Mouse (Mus musculus): ENCODE data around the gene Rpl29. TPM values are rescaled to one million over a fixed set of nuclear protein-coding genes. Genes with fewer than 3 reads are reported as not detected.

Gene Rpl29
- polyA plus RNA-seq, 1 experiment from 2014 or later = 516 TPM

GRCm38 (mm10) chr9:106417841-106418625 lies 11.2 kb upstream of the Rpl29 start:
- peaks cover 21% of the 10 kb centered on the region for H3K4me1 ChIP-seq (replicated peaks)
- H3K4me2 ChIP-seq = peak overlapping the region; percentile 44; the same call in 1 of the 2 replicates
- no peaks in the 10 kb centered on the region for H3K36me3 ChIP-seq (replicated peaks)
- ATAC-seq (ENCODE audit: insufficient read depth) = no peak
- H3K27me3 ChIP-seq = peaks cover 47% of the 10 kb centered on the region
- H3K4me3 ChIP-seq (replicated peaks) = no peak overlapping the region; the same call in 1 of the 2 replicates
- H3K9me3 ChIP-seq (replicated peaks) = no peaks in the 10 kb centered on the region
- 19% methylated on average over 29 of the region's 29 CpGs for WGBS (ENCODE audit: insufficient replicate concordance)
- H3K27ac ChIP-seq (replicated peaks) = no peak overlapping the region
- H3K9ac ChIP-seq = 0 out of 2 replicates have a peak overlapping the region, but pooled peaks have one; percentile 11

GRCm38 (mm10) chr9:106420608-106421007 lies 8.6 kb upstream of the Rpl29 start:
- no peak overlapping the region for H3K9ac ChIP-seq
- no peak overlapping the region for H3K4me3 ChIP-seq (replicated peaks)
- H3K4me2 ChIP-seq = no peak overlapping the region
- peaks cover 51% of the 10 kb centered on the region for H3K27me3 ChIP-seq
- no peaks in the 10 kb centered on the region for H3K9me3 ChIP-seq (replicated peaks)
- no peak overlapping the region for H3K27ac ChIP-seq (replicated peaks)
- no peak for ATAC-seq (ENCODE audit: insufficient read depth)
- 0% methylated on average over 2 of the region's 2 CpGs for WGBS (ENCODE audit: insufficient replicate concordance)
- H3K4me1 ChIP-seq (replicated peaks) = peaks cover 19% of the 10 kb centered on the region
- H3K36me3 ChIP-seq (replicated peaks) = no peaks in the 10 kb centered on the region

DNA sequence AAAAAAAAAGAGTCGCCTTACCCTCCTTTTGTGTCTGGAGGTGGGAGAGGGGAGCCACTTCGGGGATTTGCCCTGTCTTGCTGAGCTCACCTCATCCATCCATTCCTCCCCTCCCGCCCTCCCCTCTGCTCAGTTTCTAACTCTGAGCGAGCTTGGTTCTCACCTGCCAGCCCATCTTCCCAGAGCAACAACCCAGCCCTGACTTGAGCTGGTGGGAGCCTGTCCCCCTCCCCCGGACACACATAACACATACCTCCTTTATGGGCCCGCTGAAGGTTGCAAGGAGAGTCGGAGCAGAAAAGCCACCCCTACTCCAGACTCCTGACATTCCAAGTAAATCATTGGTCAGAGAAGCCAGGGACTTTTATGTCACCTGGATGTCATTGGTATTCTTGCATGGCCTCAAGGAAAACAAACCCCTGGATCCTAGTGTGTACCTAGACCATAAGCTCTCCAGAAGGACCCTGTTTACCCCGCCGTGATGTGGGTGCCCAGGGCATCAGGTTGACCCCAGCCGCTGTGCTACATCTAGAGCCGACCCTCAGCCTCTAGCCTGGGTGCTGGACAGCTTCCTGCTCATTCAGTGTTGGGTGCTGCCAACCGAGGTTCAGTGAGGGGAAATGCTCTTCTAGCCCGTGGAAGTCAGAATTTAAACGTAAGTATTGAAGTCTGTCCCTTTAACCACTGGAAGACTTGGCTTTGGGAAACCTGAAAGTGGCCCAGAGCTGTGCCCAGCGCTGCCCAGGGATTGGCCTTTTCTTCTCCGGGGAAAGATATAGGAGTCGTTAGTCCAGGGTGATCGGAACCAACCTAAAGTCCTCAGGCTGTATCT lies 8.0 kb upstream of the Rpl29 start:
- H3K27me3 ChIP-seq = peaks cover 51% of the 10 kb centered on the region
- no peak overlapping the region for H3K4me3 ChIP-seq (replicated peaks)
- ATAC-seq (ENCODE audit: insufficient read depth) = no peak
- no peaks in the 10 kb centered on the region for H3K36me3 ChIP-seq (replicated peaks)
- H3K4me1 ChIP-seq (replicated peaks) = peaks cover 19% of the 10 kb centered on the region
- H3K9ac ChIP-seq = no peak overlapping the region
- no peaks in the 10 kb centered on the region for H3K9me3 ChIP-seq (replicated peaks)
- 11% methylated on average over 18 of the region's 18 CpGs for WGBS (ENCODE audit: insufficient replicate concordance)
- peak overlapping the region; percentile 35; the same call in 1 of the 2 replicates for H3K4me2 ChIP-seq
- H3K27ac ChIP-seq (replicated peaks) = no peak overlapping the region

GRCm38 (mm10) chr9:106421865-106422160 lies 7.4 kb upstream of the Rpl29 start:
- Histone ChIP-seq H3K9ac (no peak overlapping the region), H3K27me3 (peaks cover 51% of the 10 kb centered on the region), H3K36me3 (replicated peaks) (no peaks in the 10 kb centered on the region), H3K9me3 (replicated peaks) (no peaks in the 10 kb centered on the region), H3K4me1 (replicated peaks) (peaks cover 19% of the 10 kb centered on the region), H3K4me3 (replicated peaks) (no peak overlapping the region), H3K27ac (replicated peaks) (no peak overlapping the region), H3K4me2 (peak overlapping the region; percentile 35; the same call in 1 of the 2 replicates)
- 1% methylated on average over 3 of the region's 3 CpGs for WGBS (ENCODE audit: insufficient replicate concordance)
- ATAC-seq (ENCODE audit: insufficient read depth) = peak; percentile 48

GRCm38 (mm10) chr9:106428719-106429220 lies 484 bp upstream of the Rpl29 start:
- H3K9me3 ChIP-seq (replicated peaks) = no peaks in the 10 kb centered on the region
- peak overlapping the region; percentile 50 for H3K9ac ChIP-seq
- peaks cover 46% of the 10 kb centered on the region for H3K4me1 ChIP-seq (replicated peaks)
- peak overlapping the region; percentile 88 for H3K4me2 ChIP-seq
- peak overlapping the region; percentile 85 for H3K4me3 ChIP-seq (replicated peaks)
- peak overlapping the region; percentile 78 for H3K27ac ChIP-seq (replicated peaks)
- 13% methylated on average over 11 of the region's 11 CpGs for WGBS (ENCODE audit: insufficient replicate concordance)
- peaks cover 35% of the 10 kb centered on the region for H3K36me3 ChIP-seq (replicated peaks)
- peak; percentile 23; the same call in 1 of the 2 replicates for ATAC-seq (ENCODE audit: insufficient read depth)
- no peaks in the 10 kb centered on the region for H3K27me3 ChIP-seq

- WGBS (ENCODE audit: insufficient replicate concordance) = 0% methylated on average over 4 of the region's 4 CpGs
- H3K4me1 ChIP-seq (replicated peaks) = peaks cover 58% of the 10 kb centered on the region
- no peak for ATAC-seq (ENCODE audit: insufficient read depth)
These were observed 686 bp downstream of the Rpl29 start for GRCm38 (mm10) chr9:106430015-106430264.

DNA sequence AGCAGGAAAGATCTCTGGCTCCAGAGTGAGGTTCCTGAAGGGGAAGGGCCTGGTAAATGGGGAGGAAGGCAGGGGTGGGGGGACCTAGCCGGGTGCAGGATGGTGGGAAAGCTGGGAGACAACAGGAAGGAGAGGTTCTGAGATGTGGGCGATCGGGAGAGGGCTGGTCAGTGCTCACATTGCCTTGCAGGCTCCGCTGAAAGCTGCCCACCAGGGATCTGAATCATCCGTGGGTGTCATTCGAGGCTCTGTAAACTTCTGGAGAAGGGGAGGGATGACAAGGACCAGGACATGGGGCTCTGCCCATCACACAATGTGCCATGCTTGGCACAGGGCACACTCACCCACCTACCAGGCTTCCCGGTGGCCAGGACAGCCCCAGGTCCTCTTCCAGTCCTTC lies 4.1 kb downstream of the Rpl29 start:
- H3K27ac ChIP-seq (replicated peaks) = peak overlapping the region; percentile 25; the same call in 1 of the 2 replicates
- H3K4me3 ChIP-seq (replicated peaks) = no peak overlapping the region
- no peak overlapping the region; the same call in 1 of the 2 replicates for H3K4me2 ChIP-seq
- peaks cover 42% of the 10 kb centered on the region for H3K36me3 ChIP-seq (replicated peaks)
- no peaks in the 10 kb centered on the region for H3K27me3 ChIP-seq
- no peak for ATAC-seq (ENCODE audit: insufficient read depth)
- H3K4me1 ChIP-seq (replicated peaks) = peaks cover 89% of the 10 kb centered on the region
- whole genome bisulfite sequencing (ENCODE audit: insufficient replicate concordance) = 65% methylated on average over 7 of the region's 7 CpGs
- H3K9ac ChIP-seq = no peak overlapping the region
- H3K9me3 ChIP-seq (replicated peaks) = no peaks in the 10 kb centered on the region

More at GRCm38 (mm10) chr9:106430015-106430264, 686 bp downstream of the Rpl29 start:
- Histone ChIP-seq H3K4me2 (peak overlapping the region; percentile 88), H3K27me3 (no peaks in the 10 kb centered on the region), H3K27ac (replicated peaks) (peak overlapping the region; percentile 84), H3K4me3 (replicated peaks) (peak overlapping the region; percentile 85), H3K36me3 (replicated peaks) (peaks cover 42% of the 10 kb centered on the region), H3K9me3 (replicated peaks) (no peaks in the 10 kb centered on the region), H3K9ac (peak overlapping the region; percentile 86)

DNA sequence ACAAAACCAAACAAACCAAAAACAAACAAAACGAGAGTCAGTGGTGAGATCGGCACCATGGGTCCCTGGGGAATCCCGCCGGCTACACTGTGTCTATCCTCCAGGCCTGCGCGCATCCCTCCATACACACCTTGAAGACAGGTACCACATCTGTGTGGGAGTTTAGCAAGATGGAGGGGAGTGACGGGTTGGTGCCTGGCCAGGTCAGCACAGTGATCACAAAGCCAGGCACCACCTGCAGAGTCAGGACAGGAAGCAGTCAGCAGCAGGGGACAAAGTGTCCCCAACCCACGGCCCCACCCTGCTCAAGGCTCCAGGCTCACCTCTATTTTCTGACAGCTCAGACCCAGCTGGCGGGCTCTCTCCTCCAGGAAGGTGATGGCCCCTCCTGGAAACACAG lies 7.3 kb downstream of the Rpl29 start:
- H3K4me3 ChIP-seq (replicated peaks) = no peak overlapping the region
- WGBS (ENCODE audit: insufficient replicate concordance) = 73% methylated on average over 9 of the region's 9 CpGs
- peaks cover 72% of the 10 kb centered on the region for H3K4me1 ChIP-seq (replicated peaks)
- H3K27me3 ChIP-seq = no peaks in the 10 kb centered on the region
- H3K9me3 ChIP-seq (replicated peaks) = no peaks in the 10 kb centered on the region
- no peak overlapping the region for H3K9ac ChIP-seq
- no peak for ATAC-seq (ENCODE audit: insufficient read depth)
- no peak overlapping the region for H3K27ac ChIP-seq (replicated peaks)
- H3K36me3 ChIP-seq (replicated peaks) = peaks cover 29% of the 10 kb centered on the region
- peak overlapping the region; percentile 80; the same call in 1 of the 2 replicates for H3K4me2 ChIP-seq

DNA sequence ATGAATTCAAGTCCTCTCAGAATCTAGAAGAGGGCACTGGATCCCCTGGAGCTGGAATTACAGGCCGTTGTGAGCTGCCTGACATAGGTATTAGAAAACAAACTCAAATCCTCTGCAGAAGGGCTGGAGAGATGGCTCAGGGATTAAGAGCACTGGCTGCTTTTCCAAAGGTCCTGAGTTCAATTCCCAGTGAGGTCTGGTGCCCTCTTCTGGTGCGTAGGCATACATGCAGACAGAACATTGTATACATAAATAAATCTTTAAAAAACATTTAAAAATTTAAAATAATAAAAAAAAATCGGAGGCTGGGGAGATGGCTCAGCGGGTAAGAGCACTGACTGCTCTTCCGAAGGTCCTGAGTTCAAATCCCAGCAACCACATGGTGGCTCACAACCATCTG lies 13.4 kb downstream of the Rpl29 start:
- no peaks in the 10 kb centered on the region for H3K27me3 ChIP-seq
- H3K4me1 ChIP-seq (replicated peaks) = peaks cover 43% of the 10 kb centered on the region
- no peak overlapping the region for H3K27ac ChIP-seq (replicated peaks)
- H3K4me3 ChIP-seq (replicated peaks) = no peak overlapping the region
- H3K9me3 ChIP-seq (replicated peaks) = no peaks in the 10 kb centered on the region
- H3K9ac ChIP-seq = no peak overlapping the region
- 73% methylated on average over 5 of the region's 5 CpGs for WGBS (ENCODE audit: insufficient replicate concordance)
- H3K4me2 ChIP-seq = no peak overlapping the region
- H3K36me3 ChIP-seq (replicated peaks) = no peaks in the 10 kb centered on the region
- ATAC-seq (ENCODE audit: insufficient read depth) = no peak

DNA sequence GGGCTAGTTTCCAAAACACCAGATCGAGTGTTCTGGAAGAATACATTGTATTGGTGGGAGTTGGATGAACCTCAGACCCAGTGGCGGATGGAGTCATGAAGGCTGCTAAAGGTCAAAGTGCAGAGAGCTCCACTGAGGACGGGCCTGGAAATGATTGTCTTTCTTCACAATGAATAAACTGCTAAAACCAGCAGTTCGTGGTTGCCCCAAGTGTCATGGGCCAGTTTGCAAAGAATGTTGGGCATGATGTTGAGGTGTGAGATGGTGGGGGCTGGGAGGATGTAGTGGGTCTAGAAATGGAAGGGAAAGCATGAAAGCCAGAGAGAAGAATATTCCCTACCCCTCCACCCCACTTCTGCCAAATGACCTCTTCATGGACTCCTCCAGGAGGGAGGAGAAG lies 15.6 kb downstream of the Rpl29 start:
- H3K27me3 ChIP-seq = no peaks in the 10 kb centered on the region
- no peak overlapping the region for H3K4me3 ChIP-seq (replicated peaks)
- H3K27ac ChIP-seq (replicated peaks) = no peak overlapping the region
- no peaks in the 10 kb centered on the region for H3K9me3 ChIP-seq (replicated peaks)
- WGBS (ENCODE audit: insufficient replicate concordance) = 56% methylated on average over 4 of the region's 4 CpGs
- H3K4me2 ChIP-seq = no peak overlapping the region
- ATAC-seq (ENCODE audit: insufficient read depth) = no peak
- H3K36me3 ChIP-seq (replicated peaks) = no peaks in the 10 kb centered on the region
- peaks cover 42% of the 10 kb centered on the region for H3K4me1 ChIP-seq (replicated peaks)
- H3K9ac ChIP-seq = no peak overlapping the region

DNA sequence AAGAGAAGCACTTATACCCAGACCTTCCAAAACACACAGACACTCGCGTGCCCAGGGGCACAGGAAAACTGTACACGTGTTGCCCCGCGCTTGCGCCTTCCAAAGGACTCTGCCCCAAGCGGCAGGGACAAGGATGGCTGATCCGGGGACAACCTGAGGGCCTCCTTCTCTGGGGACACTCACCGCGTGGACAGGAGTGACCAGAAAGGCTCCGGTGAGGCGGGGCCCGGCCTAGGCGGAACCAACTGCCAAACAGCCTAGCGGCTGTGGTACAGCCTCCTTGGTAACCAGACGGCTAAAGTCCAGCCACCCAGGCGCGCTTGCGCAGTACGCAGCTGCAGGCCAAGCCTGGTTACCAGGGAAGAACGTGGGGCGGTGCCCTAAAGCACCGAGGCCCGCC lies 18.1 kb downstream of the Rpl29 start, which contains the start of the genes Abhd14b and Abhd14a:
Abhd14b (plus strand) TSS at position 112 of the 400 bp plus-strand sequence.
Abhd14a (minus strand) TSS at position 331 of the 400 bp plus-strand sequence.
- Histone ChIP-seq H3K4me1 (replicated peaks) (peaks cover 57% of the 10 kb centered on the region), H3K27me3 (peaks cover 17% of the 10 kb centered on the region), H3K27ac (replicated peaks) (peak within 1 kb of the TSS; percentile 73), H3K4me2 (peak within 1 kb of the TSS; percentile 79), H3K9me3 (replicated peaks) (no peaks in the 10 kb centered on the region), H3K9ac (peak within 1 kb of the TSS; percentile 51; the same call in 1 of the 2 replicates), H3K4me3 (replicated peaks) (peak within 1 kb of the TSS; percentile 59), H3K36me3 (replicated peaks) (no peaks in the 10 kb centered on the region; the same call in 1 of the 2 replicates)
- peak; percentile 77 for ATAC-seq (ENCODE audit: insufficient read depth)
- under 1% methylated on average over 24 of the region's 24 CpGs for WGBS (ENCODE audit: insufficient replicate concordance)

Data from liver, embryonic 15.5 days (tissue).